Mouse (Mus musculus) ES-CJ7 (cell line): ENCODE data around the gene Tsga10ip.
"Not testable (repeated sequence)": the region's sequence is repeated elsewhere in the genome, so short reads cannot be mapped to it uniquely, and the experiment has no call there.

Experiments used
- DNase-seq: peaks from one replicate; pipeline ENCODE4 v3.0.0; 2011; ENCODE audit warnings: low read depth, low spot score

Gene Tsga10ip

DNA sequence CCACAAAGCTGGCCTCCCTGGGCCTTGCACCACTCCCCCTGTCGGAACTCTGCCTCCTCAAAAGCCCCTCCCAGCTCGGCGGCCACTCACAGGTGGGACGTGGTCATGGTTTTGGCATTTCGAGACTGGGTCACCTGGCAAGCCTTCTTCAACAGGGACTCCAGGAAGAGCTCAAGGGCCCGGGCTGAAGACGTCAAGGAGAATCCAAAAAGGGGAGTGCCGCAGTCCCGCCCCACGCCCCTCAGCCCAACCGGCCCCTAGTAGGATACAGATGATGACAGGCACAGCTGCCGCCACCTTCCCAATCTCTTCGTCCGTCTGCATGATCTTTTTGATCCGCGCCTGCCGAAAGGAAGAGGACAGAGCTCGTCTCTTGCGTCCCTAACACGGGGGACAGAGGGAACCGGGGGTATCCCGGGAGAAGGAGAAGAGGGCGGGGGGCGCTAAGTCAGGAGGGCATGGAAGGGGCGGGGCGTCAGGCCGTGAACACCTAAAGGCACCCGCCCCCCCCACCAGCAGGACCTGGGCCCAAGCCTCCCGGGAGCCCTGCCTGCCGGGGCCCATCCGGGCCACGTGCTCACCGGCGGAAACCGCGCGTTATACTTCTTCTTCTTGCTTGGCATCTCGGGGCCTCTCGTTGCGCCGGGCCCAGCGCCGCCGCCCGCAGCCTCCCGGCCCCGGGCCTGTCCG, 21.9 kb upstream of the Tsga10ip start:
- peak; percentile 58 for DNase-seq

DNA sequence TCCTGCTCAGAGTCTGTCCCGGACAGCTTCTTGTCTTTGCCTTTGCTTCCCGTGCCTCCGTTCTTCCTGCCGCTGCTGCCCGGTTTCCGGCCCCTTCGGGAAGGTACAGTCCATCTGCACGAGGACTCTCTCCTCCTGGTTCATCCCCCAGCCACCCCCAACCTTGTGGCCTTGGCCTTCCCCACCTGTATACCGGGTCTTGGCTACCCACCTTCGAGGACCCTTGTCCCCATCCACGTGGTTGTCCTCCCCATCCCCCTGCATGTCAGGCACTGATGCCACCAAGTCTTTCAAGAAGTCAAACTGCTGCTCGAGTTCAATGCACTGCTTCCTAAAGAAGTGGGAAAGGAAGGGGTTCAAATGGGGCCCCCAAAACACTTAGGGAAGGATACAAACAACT, 21.2 kb upstream of the Tsga10ip start:
- no peak for DNase-seq

DNA sequence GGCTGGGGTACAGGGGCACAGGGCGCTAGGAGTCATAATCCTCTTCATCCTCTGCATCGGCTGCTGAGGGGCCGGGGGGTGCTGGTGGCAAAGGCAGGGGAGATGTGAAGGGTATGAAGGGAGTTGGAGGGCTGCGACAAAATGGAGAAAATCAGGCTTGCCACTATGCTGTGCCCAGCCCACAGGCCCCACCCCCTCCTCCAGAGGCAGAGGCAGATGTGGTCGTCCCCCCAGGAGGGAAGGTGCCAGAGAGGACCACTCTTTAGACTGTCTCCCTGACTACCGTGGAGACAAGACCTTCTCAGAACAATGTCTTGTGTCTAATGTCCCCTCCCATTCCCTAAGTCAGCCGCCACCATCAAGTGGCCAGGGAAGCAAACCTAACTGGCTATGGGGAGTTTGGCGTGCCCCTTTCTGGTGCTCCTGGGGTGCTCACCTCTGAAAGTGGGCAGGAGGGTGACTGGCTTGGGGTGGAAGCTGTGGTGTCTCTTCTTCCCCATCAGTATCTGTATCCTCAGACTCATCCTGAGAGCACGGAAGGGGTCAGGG, 20.6 kb upstream of the Tsga10ip start:
- DNase-seq: no peak

DNA sequence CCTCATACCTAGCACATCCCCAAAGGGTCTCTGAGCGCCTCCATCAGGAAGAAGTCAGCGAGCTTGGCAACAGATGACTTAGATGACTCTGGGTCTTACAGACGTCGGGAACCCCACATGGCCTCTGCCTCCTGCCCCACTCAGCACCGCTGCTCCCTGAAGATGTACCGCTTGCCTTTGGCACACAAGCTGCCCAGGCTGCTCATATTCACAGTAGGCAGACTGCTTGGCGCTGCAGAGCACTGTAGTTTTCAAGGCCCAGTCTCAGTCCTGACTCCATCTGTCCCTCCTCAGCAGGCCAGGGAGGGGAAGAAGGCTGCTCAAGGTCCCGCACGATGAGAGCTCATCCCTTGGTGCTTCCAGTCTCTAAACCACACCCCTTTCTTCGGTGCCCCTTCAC, 19.9 kb upstream of the Tsga10ip start:
- no peak for DNase-seq

DNA sequence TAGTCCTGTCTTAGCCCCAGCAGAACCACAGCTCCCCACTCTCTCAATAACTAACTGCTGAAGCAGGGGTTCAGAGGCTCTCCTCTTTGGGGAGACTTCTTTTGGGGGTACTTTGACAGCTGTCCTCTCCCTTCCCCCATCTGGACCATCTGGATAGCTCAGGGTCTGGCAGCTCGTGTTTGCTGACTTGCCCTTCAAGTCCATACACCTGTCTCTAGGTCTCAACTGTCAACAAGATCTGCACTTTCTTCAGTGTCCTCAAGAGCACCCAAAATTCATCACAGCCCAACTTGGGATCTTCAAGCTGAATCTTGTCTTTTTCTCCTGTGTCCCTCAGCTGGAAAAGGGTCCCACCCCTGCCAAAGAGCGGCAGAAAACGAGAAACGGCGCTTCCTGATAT, 19.5 kb upstream of the Tsga10ip start:
- DNase-seq: no peak

DNA sequence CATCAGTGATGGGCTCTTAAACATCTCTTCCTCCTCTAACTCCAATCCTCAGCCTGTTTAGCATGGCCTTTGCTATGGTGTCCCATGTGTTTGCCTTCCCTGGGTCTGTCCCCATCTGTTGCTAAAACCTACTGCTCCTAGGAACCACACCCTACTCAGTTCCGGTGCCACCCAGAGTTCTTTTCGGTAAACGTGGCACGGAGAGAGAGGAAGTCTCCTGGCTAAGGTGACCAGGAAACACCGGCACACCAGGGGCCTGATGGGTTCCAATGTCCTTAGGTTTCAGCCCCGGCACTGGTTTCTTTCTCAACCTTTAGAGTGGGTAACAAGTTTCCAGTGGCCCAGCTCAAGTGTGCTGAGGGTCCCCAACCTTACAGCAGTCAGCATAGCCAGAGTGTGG, 18.3 kb upstream of the Tsga10ip start:
- no peak for DNase-seq

DNA sequence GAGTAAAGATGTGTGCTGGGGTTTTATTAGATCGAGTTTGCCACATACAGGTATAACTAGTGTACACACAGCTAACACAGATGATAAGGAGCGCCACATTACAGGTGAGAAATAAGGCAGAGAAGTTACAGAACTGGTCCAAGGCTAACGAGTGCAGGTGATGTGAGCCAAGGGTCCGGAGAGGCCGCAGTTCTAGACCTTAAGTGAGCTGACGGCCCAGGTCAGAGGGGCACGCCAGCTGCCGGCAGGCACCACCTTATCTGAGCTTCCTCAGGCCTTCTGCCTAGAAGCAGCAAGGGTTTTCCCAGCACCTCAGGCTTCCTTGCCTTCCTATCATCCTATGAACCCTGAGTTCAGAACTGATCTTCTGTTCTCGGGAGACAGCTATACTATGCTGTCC, 17.3 kb upstream of the Tsga10ip start:
- no peak for DNase-seq

DNA sequence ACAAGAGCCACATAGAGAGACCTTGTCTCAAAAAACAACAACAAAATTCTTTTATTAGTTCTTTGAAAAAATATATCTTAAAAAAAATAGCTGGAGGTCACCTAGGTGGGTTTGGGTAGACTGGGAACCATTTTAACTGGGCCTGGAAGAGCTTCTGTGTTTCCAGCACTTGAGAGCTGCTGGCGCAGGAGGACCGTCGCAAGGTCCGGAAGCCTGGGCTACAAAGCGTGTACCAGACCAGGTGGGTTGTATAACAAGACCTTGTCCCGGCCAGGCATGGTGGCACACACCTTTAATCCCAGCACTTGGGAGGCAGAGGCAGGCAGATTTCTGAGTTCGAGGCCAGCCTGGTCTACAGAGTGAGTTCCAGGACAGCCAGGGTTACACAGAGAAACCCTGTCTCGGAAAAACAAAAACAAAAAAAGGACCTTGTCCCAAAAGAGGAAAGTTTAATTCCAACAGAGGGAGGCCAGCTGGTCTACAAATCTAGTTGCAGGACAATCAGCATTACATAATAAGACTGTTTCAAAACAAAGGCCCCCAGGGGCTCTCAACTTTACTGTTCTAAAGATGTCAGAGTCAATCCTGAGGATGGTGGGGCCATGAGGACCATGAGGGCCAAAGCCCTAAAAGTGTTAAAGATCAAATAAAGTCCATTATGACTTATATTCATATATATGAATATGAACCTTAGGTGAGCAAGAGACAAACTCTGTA, 16.6 kb upstream of the Tsga10ip start:
- DNase-seq: no peak

DNA sequence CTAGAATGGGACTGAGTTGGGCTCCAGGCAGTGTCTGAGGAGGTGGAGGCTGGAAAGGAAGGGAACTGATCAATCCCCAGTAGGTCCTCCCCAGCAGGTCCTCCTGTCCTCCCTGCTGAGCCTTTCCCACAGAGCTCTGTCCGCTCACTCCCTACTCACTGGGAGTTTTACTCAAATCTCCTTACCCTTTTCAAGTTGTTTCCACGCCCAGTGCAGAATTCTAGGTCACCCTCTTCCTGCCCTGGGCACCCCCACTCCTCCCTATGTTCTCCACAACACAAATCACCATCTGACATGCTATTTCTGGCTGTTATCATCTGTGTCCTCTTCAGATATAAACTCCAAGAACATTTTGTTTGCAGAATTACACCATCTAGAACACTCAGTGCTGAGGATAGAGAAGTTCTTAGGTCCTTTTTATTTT, 12.2 kb upstream of the Tsga10ip start:
- no peak for DNase-seq

DNA sequence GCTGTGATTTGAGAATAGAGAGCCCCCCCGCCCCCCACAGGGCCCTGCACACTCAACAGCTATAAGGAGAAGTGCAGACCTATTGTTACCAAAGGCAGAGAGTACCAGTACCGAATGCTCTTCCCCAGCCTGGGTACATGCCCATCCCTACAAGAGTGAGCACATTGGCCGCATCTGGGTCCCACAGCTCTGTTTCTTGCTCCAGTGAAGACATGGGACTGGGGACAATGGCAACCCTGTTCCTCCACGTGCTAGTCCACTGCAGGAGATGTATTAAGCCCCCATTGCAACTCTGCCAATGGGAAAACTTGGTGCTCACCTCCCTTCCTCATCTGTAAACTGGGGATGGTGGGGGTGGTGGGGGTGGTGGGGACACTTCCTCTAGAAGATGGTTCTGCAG, 11.5 kb upstream of the Tsga10ip start:
- DNase-seq: no peak

DNA sequence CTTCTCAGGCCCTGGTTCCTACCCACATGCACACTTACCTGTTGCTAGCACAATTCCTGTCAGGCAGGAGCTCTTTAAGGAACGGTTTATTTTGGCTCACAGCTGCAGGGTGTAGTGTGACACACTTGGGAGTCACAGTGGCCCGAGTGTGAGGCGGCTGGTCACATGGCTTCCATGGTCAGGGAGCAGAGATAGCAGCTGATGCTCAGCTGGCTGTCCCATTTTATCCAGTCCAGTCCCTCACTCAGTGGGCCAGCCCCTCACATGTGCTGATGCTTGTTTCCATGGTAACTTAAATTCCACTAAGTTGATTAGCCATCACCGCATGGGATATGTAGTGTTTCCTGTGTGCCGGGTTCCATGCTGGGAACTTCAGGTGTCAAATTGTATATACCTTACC, 9.6 kb upstream of the Tsga10ip start:
- no peak for DNase-seq

DNA sequence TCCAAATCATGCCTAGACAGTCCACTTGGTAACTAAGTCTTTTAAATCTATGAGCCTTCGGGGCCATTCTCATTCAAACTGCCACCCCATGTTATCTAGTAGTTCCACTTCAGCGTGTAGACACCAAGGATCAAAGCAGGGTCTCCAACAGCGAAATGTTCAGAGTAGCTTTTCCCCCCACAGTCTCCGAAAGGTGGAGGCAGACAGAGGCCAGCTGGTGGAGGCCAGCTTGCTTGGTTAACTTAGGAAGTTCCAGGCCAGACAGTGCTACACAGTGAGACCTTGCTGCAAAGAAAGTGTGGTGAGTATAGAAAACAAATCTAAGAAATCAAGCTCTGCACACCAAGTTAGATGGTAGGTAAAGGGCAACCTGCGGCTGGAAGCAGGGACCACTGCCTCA, 8.3 kb upstream of the Tsga10ip start:
- no peak for DNase-seq

DNA sequence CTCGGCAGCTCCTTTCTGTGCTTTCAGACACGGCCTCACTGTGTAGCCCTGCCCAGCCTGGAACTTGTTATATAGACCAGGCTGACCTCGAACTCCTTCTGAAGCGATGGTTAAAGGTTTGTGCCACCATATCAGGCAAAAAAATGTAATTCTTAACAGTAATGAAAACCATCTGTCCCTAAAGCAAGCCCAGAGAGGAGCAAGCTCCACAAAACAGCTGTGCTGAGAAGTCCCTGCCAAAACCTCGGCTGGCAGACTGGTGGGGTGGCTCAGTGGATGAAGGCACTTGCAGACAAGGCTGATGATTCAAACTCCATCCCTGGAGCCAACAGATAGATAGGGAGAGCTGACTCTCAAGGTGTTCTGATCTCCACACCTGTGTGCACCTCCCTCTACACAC, 6.7 kb upstream of the Tsga10ip start:
- no peak for DNase-seq

DNA sequence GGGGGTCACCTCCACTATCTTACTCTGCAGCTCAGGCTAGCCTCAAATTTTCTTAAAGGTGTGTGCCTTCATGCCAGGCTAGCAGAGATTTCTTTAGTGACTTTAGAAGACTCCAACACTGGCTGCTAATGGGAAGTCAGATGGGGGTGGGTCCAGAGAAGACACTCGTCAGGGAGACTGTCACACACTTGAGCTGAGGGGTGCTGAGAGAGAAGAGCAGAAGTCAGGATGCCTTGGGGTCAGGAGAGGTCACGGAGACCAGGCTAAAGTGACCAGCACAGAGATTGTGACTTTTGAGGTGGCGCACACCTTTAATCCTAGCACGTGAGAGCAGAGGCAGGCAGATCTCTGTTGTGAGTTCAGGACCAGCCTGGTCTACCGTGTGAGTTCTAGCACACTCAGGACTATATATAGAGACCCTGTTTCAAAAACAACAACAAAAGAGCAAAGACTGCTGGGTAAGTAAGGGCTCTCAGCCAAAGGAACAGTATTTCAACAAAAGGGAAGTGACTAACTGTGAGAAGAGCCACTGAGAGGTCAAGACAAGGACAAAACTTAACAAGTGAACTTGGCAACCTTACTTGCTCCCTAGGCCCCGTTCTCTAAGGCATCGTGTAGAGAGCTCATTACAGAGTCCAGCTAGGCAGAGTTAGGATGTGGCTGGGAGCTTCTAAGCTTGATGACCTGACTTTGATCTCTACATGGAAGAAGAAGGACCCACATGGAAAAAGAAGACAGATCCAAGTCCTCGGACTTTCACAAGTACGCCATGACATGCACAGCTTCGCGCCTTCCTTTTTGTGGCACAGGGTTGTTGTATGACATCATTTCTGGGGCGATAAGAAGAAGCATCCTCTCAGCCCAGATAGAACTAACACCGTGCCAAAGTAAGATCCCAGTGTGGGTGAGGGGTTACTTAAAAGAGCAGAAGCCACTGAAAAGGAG, 6.0 kb upstream of the Tsga10ip start:
- DNase-seq: no peak

DNA sequence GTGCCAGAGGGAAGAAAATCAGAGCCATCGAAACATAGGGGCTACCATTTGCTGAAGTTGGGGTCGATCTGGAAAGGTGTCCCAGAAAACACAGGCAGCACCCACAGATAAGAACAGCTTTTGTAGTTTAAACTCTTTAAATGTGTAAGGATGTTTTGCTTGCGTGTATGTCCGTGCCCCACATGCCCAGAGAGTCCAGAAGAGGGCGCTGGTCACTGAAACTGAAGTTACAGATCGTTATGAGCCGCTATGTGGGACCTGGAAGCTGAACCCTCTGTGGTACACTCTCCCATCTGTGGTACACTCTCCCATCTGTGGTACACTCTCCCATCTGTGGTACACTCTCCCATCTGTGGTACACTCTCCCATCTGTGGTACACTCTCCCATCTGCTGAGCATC, 4.8 kb upstream of the Tsga10ip start:
- peak; percentile 53 for DNase-seq

DNA sequence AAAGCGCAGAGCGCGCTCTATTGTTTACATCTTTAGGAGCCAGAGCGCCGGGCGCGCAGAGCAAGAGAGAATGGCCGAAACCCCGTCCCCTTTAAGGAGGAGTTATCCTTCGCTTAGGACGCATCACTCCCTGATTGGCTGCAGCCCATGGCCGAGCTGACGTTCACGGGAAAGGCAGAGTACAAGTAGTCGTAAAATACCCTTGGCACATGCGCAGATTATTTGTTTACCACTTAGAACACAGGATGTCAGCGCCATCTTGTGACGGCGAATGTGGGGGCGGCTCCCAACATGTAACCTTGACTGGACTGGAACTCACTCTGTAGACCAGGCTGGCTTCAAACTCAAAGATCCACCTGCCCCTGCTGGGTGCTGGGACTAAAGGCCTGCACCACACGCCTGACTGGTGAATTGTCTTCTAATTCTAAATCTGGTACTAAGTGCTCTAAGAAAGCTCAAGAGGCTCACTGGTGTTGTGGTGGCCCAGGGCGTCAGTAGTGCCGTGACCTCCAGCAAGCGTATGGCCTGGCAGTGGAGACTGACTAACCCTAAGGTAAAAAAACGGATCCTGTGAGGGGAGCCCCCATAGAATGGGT, 4.3 kb upstream of the Tsga10ip start:
- DNase-seq: not testable (repeated sequence)

DNA sequence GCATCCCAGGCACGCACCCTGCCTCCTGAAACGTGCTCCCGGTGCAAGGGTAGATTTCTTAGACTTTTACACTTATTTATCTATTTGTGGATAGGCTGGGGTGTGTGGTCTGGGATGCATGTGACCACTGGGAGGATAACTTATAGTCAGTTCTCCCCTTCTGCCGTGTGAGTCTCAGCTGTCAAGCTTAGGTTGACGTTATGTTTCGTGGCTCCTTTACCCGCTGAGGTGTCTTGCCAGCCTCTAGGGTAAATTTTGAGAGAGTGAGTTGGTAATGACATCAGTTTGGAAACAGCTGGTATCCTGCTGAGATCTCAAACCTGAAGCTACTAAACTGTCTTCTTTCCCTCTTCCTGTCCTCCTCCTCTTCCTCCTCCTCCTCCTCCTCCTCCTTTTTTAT, 3.6 kb upstream of the Tsga10ip start:
- DNase-seq: no peak

DNA sequence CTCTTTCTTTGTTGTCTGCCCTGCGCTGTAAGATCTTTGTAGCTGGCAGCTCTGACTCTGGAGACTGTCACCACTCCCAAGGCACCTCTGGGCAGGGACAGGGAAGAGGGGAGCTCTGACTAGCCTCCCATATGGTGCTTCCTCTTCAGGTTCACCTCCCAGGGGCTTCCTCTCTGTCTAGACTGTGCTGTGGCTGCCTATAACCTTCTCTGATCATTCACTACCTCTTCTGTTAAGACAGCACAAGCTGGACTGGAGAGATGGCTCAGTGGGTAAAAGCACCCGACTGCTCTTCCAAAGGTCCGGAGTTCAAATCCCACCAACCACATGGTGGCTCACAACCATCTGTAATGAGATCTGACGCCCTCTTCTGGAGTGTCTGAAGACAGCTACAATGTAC, 1.3 kb downstream of the Tsga10ip start:
- not testable (repeated sequence) for DNase-seq

DNA sequence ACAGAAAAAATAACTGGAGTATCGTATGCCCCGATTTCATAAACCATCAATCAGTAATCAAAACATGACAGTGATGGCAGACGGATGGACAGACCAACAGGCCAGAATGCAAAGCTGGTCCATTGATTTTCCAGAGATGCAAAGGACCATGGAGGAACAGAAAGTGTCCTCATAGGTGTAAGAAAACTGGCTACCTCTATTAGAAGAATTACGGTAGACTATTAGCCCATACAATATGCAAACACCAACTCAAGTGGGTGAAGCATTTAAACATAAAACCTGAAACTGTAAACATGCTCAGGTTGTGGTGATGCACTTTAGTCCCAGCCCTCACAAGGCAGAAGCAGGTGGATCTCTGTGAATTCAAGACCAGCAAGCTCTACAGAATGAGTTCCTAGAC, 7.0 kb downstream of the Tsga10ip start:
- no peak for DNase-seq

DNA sequence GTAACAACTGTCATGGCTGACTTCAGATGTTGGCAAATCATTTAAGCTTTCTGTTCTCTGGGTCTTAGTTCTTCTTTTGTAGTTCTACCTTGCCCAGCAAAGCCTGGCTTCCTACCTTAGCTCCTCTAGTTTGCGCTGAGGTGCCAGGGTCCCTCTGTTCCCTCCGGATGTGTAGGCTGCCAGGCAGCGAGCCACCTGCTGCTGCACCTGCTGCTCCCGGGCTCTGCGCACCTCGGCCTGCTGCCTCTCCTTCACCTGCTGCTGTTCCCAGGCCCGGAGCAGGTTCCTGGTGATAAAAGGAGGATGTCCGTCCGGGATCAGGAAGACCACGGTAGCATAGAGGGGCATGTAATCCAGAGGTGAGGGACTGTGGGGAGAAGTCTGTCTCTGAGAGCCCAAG, 8.2 kb downstream of the Tsga10ip start:
- no peak for DNase-seq

DNA sequence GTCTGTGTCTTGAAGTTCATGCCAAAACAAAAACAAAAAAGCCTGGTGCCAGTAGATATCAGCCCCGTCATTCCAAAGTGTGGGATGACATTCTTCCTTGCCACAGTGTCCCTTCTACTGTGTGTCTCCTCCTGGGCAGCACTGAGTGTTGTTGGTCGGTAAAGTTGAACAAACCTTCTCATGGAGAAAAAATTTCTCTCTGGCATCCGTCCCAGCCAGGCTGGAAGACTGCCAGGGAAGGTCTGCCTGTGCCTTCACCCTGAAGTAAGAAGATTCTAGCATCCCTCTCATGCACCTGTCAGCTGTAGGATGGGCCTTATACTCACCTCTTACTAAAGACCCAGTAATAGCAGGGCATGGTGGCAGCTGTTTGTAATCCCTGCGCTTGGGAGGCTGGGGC, 9.4 kb downstream of the Tsga10ip start:
- no peak for DNase-seq

DNA sequence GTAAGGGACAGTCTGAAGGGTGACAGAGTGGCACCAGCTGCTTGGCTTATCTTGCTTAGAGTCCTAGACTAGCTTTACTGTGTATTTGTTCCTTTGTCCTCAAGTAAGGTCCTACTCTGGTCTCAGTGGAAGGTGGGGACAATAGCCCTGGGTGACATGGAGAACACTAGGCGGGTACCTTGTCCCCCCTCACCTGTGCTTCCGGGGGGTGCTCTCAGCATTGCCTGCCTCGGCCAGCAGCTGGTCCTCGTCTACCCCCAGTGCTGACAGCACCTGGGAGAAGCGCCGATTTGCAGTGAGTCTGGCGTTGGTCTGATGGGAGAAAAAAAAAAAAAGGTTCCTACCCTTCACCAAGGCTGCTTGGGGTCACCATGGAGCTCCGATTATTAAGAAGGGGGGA, 11.9 kb downstream of the Tsga10ip start:
- no peak for DNase-seq
